Mouse (Mus musculus) lung, postnatal 0 days (tissue): ENCODE data around the gene Cebpe.

Source experiments
- CTCF ChIP-seq: IDR thresholded peaks from 2 replicates; pipeline ENCODE4 v1.5.1; 2016; ENCODE audit warnings: antibody characterized with exemption, mild to moderate bottlenecking
- EP300 ChIP-seq: IDR thresholded peaks from 2 replicates; pipeline ENCODE4 v1.6.1; 2016; ENCODE audit warnings: antibody characterized with exemption, mild to moderate bottlenecking, control low read depth

DNA sequence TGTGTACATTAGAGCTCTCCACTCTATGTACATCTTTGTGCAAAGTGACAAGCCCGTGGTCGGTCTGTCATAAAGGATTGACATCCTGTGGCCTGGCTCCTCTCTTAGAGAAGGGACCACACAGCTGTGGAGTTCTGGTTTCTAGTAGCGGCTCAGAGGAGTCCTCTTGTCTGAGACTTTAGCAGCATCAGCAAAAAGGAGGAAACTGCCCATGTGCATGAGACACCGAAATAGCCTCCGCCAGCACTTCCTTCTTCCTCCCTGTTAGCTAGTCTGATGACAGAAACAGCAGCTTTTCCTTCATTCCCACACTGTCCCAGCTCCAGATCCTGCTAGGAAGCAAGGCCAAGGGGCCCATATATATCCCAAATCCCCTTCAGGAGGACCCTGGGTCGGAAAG is 44.4 kb upstream of the Cebpe start:
- TF ChIP-seq CTCF (no peak), EP300 (no peak)
